ENCODE assay signal across 22 mouse cellular contexts in genomic region chr10:3787006-3787405, GRCm38 (mm10). TPM values are rescaled to one million over a fixed set of nuclear protein-coding genes. Genes with fewer than 3 reads are reported as not detected.
DNase-seq lines count a peak whose midpoint lies in the region; ATAC-seq and TF ChIP-seq lines count a peak whose summit lies in the region.
"Had no signal": no experiment of that assay in that cellular context is flagged by ENCODE, and none has a peak within 500 bp of the region (broad histone marks: within the 10 kb centered on the region; RNA-seq: fewer than 3 reads in every experiment).

No protein-coding gene starts in this region.

- H3K27me3 ChIP-seq in intestine, embryonic 15.5 days (replicated peaks): no peaks in the 10 kb centered on the region
- H3K27me3 ChIP-seq in intestine, postnatal 0 days (replicated peaks; ENCODE audit: control insufficient read depth, insufficient read depth, low read length): no peaks in the 10 kb centered on the region
- H3K27me3 ChIP-seq in CH12.LX (replicated peaks): no peaks in the 10 kb centered on the region
- H3K27me3 ChIP-seq in intestine, embryonic 16.5 days (replicated peaks; ENCODE audit: control insufficient read depth, insufficient read depth, low read length): no peaks in the 10 kb centered on the region
- no peaks in the 10 kb centered on the region for H3K27me3 ChIP-seq in kidney, embryonic 14.5 days (ENCODE audit: control insufficient read depth, insufficient read depth, low read length)
- H3K27me3 ChIP-seq: Patski had no signal

- H3K9ac ChIP-seq in intestine, embryonic 15.5 days: no peak overlapping the region
- H3K9ac ChIP-seq in intestine, postnatal 0 days (ENCODE audit: low read depth, low read length): no peak overlapping the region
- H3K9ac ChIP-seq in CH12.LX (ENCODE audit: insufficient read depth, low read depth): no peak overlapping the region
- H3K9ac ChIP-seq in intestine, embryonic 16.5 days (ENCODE audit: low read depth, low read length): no peak overlapping the region
- no peak overlapping the region for H3K9ac ChIP-seq in kidney, embryonic 14.5 days (ENCODE audit: low read depth, low read length)

- peak; percentile 77 for ATAC-seq in intestine, embryonic 15.5 days
- ATAC-seq in intestine, postnatal 0 days: no peak
- peak; percentile 89 for ATAC-seq in intestine, embryonic 16.5 days
- ATAC-seq in kidney, embryonic 14.5 days (ENCODE audit: low FRiP score, low TSS enrichment): no peak
- ATAC-seq: activated CD4-positive, CD25-positive, alpha-beta regulatory T cell, adult 4 months; CD4-positive, CD25-positive, alpha-beta regulatory T cell, adult 4 months; Patski had no signal

- no peak for TF ChIP-seq CTCF in intestine, postnatal 0 days (IDR thresholded peaks at IDR 0.05; ENCODE audit: low read depth)
- no peak for TF ChIP-seq CTCF in CH12.LX (conservative IDR thresholded peaks at IDR 0.05 in 1 of 2, IDR thresholded peaks at IDR 0.05 in 1 of 2; ENCODE audit: low read depth in 2 of 2, low read length in 2 of 2)

- DNase-seq in CH12.LX (ENCODE audit: extremely low read depth): no peak
- no peak for DNase-seq in right cerebral cortex, postnatal 36 days (ENCODE audit: low spot score in 2 of 2)
- DNase-seq: adrenal gland, adult 2 months; adrenal gland, adult 8-10 months; adrenal gland, postnatal 10 days; adrenal gland, postnatal 14 days; adrenal gland, postnatal 25 days; adrenal gland, postnatal 36 days; B cell, adult 2 months; cerebellum, adult 11 months; cerebellum, adult 11-12 months; cerebellum, adult 18-20 months; cerebellum, adult 2 months had no signal

- no peak for TF ChIP-seq RAD21 in CH12.LX (IDR thresholded peaks at IDR 0.05; ENCODE audit: low read depth, low read length)

- no peak overlapping the region for H3K4me2 ChIP-seq in intestine, embryonic 15.5 days (replicated peaks)
- no peak overlapping the region for H3K4me2 ChIP-seq in intestine, postnatal 0 days (replicated peaks; ENCODE audit: low read depth)
- no peak overlapping the region for H3K4me2 ChIP-seq in CH12.LX (ENCODE audit: insufficient read depth, low read depth, poor library complexity, severe bottlenecking)
- H3K4me2 ChIP-seq in intestine, embryonic 16.5 days (ENCODE audit: low read depth, low read length): no peak overlapping the region
- no peak overlapping the region for H3K4me2 ChIP-seq in kidney, embryonic 14.5 days (replicated peaks; ENCODE audit: low read depth, low read length)

- TF ChIP-seq POLR2A in CH12.LX (IDR thresholded peaks at IDR 0.05; ENCODE audit: low read depth, low read length): no peak

- no peak overlapping the region for H3K4me3 ChIP-seq in intestine, embryonic 15.5 days (replicated peaks)
- no peak overlapping the region for H3K4me3 ChIP-seq in intestine, postnatal 0 days (ENCODE audit: low read depth, low read length)
- no peak overlapping the region for H3K4me3 ChIP-seq in CH12.LX (replicated peaks in 1 of 3; ENCODE audit: low read depth in 2 of 3, low read length in 2 of 3, poor library complexity in 1 of 3)
- H3K4me3 ChIP-seq in intestine, embryonic 16.5 days (ENCODE audit: low read length): no peak overlapping the region
- H3K4me3 ChIP-seq in kidney, embryonic 14.5 days (ENCODE audit: low read length): no peak overlapping the region

- dilution Hi-C loops in CH12.LX (cut with MboI; ENCODE audit: extremely low pct_ligation_motif_present, extremely low pct_unique_long_range_greater_than_20kb, low sequenced_read_pairs): no loop called here

- H3K4me1 ChIP-seq in intestine, embryonic 15.5 days (replicated peaks): no peaks in the 10 kb centered on the region
- H3K4me1 ChIP-seq in intestine, postnatal 0 days (replicated peaks; ENCODE audit: control insufficient read depth, insufficient read depth, low read length): 0 out of 2 replicates have a peak, but pooled peaks cover 2% of the 10 kb centered on the region
- peaks cover 4 to 14% of the 10 kb centered on the region in 2 experiments; a peak in 3 of 4 replicates for H3K4me1 ChIP-seq in CH12.LX (ENCODE audit: control insufficient read depth in 1 of 2, insufficient read depth in 2 of 2)
- 0 out of 2 replicates have a peak, but pooled peaks cover 12% of the 10 kb centered on the region for H3K4me1 ChIP-seq in intestine, embryonic 16.5 days (ENCODE audit: control insufficient read depth, insufficient read depth, low read length)
- H3K4me1 ChIP-seq in kidney, embryonic 14.5 days (ENCODE audit: control insufficient read depth, insufficient read depth, low read length): 0 out of 2 replicates have a peak, but pooled peaks cover 3% of the 10 kb centered on the region

- no peaks in the 10 kb centered on the region for H3K36me3 ChIP-seq in intestine, embryonic 15.5 days
- no peaks in the 10 kb centered on the region for H3K36me3 ChIP-seq in intestine, postnatal 0 days (ENCODE audit: control insufficient read depth, insufficient read depth)
- no peaks in the 10 kb centered on the region for H3K36me3 ChIP-seq in CH12.LX (replicated peaks in 1 of 2; ENCODE audit: control insufficient read depth in 1 of 2, insufficient read depth in 1 of 2, low read length in 1 of 2)
- no peaks in the 10 kb centered on the region for H3K36me3 ChIP-seq in intestine, embryonic 16.5 days (ENCODE audit: control insufficient read depth, insufficient read depth, low read length)
- H3K36me3 ChIP-seq in kidney, embryonic 14.5 days (ENCODE audit: control insufficient read depth, insufficient read depth, low read length): no peaks in the 10 kb centered on the region
- H3K36me3 ChIP-seq: G1E had no signal

- no peak overlapping the region for H3K27ac ChIP-seq in intestine, embryonic 15.5 days
- no peak overlapping the region for H3K27ac ChIP-seq in intestine, postnatal 0 days (ENCODE audit: low read depth, low read length)
- no peak overlapping the region for H3K27ac ChIP-seq in CH12.LX (ENCODE audit: insufficient read depth, low read depth)
- H3K27ac ChIP-seq in intestine, embryonic 16.5 days (ENCODE audit: low read length): no peak overlapping the region
- no peak overlapping the region for H3K27ac ChIP-seq in kidney, embryonic 14.5 days (ENCODE audit: low read depth, low read length)

- WGBS in intestine, embryonic 15.5 days: 40% methylated on average over 5 of the region's 5 CpGs
- WGBS in intestine, postnatal 0 days: 25% methylated on average over 5 of the region's 5 CpGs
- WGBS in intestine, embryonic 16.5 days: 42% methylated on average over 5 of the region's 5 CpGs
- 44% methylated on average over 5 of the region's 5 CpGs for WGBS in kidney, embryonic 14.5 days

- H3K9me3 ChIP-seq in intestine, embryonic 15.5 days: no peaks in the 10 kb centered on the region
- H3K9me3 ChIP-seq in intestine, postnatal 0 days (ENCODE audit: control insufficient read depth): no peaks in the 10 kb centered on the region
- no peaks in the 10 kb centered on the region for H3K9me3 ChIP-seq in CH12.LX (replicated peaks; ENCODE audit: low read length)
- no peaks in the 10 kb centered on the region for H3K9me3 ChIP-seq in intestine, embryonic 16.5 days (ENCODE audit: control insufficient read depth, low read length)
- no peaks in the 10 kb centered on the region for H3K9me3 ChIP-seq in kidney, embryonic 14.5 days (ENCODE audit: control insufficient read depth, low read length)
- H3K9me3 ChIP-seq: G1E had no signal

- no peaks in the 10 kb centered on the region for H3K79me2 ChIP-seq in CH12.LX (replicated peaks; ENCODE audit: control insufficient read depth, extremely low read depth, insufficient read depth, poor library complexity, severe bottlenecking)

- no peak for TF ChIP-seq EP300 in CH12.LX (IDR thresholded peaks at IDR 0.05; ENCODE audit: low read length)

- in situ Hi-C loops in CH12.LX (cut with MboI; ENCODE audit: low pct_ligation_motif_present, low pct_unique_long_range_greater_than_20kb, low sequenced_read_pairs): no loop called here

TF ChIP-seq in CH12.LX, 34 proteins besides CTCF, POLR2A, EP300 and RAD21:
- TF ChIP-seq MAFK (IDR thresholded peaks at IDR 0.05; ENCODE audit: insufficient replicate concordance, low read length) (0 out of 2 replicates have a peak, but pooled peaks have one; percentile 15), ZC3H11A (IDR thresholded peaks at IDR 0.05; ENCODE audit: low read depth, low read length) (no peak), TCF12 (IDR thresholded peaks at IDR 0.05; ENCODE audit: low read depth, low read length) (no peak), MEF2A (IDR thresholded peaks at IDR 0.05; ENCODE audit: borderline replicate concordance, low read depth, low read length) (no peak), SIN3A (IDR thresholded peaks at IDR 0.05; ENCODE audit: low read length) (no peak)

RNA-seq across cellular contexts. Expression of gene Plekhg1, which starts 46.8 kb away (rescaled TPM):
- polyA plus RNA-seq in intestine, embryonic 15.5 days (2015; fragmentation: Nextera tagmentation; extraction: Ambion mirVana): 5.9 and 7.5 TPM in 2 replicates
- polyA plus RNA-seq in intestine, postnatal 0 days (2015; fragmentation: Nextera tagmentation; extraction: Ambion mirVana): 2.1 and 2.6 TPM in 2 replicates
- total RNA-seq in CH12.LX (2012; rRNA removed): 0.68 and 0.84 TPM in 2 replicates
- 0.60 and 0.65 TPM in 2 replicates for total RNA-seq in CH12.LX (2014; rRNA removed)
- polyA plus RNA-seq in CH12.LX (2012; ENCODE audit: insufficient read length, low read depth): 0.97 and 1.1 TPM in 2 replicates
- polyA plus RNA-seq in intestine, embryonic 16.5 days (2015; fragmentation: Nextera tagmentation; extraction: Ambion mirVana): 5.0 and 5.7 TPM in 2 replicates
- 11.7 and 16.9 TPM in 2 replicates for polyA plus RNA-seq in kidney, embryonic 14.5 days (2014; fragmentation: Nextera tagmentation; extraction: Ambion mirVana)
- total RNA-seq: MEL had no signal

Comparison
In these comparisons a context has a peak if more than half of its experiments do, and no peak if none do; other contexts are left out.
1. ATAC-seq: peak in intestine, embryonic 15.5 days (single experiment) and intestine, embryonic 16.5 days (single experiment); none in intestine, postnatal 0 days (single experiment) and kidney, embryonic 14.5 days (single experiment).